Mouse (Mus musculus) cerebellum, adult 2 months (tissue): Measurements from ENCODE around the gene Pml.

Experiments used
- CTCF ChIP-seq: fragments of 200-500 bp; IDR thresholded peaks from 2 replicates; pipeline ENCODE4 v1.5.1; 2011; ENCODE audit warnings: low read depth, mild to moderate bottlenecking, control low read depth, low read length, moderate library complexity, borderline replicate concordance; ENCODE audit not compliant: insufficient read depth
- POLR2A ChIP-seq: fragments of 200-500 bp; IDR thresholded peaks from 2 replicates; pipeline ENCODE4 v1.6.1; 2011; ENCODE audit warnings: low read length, control low read depth, borderline replicate concordance; ENCODE audit not compliant: insufficient read depth

DNA sequence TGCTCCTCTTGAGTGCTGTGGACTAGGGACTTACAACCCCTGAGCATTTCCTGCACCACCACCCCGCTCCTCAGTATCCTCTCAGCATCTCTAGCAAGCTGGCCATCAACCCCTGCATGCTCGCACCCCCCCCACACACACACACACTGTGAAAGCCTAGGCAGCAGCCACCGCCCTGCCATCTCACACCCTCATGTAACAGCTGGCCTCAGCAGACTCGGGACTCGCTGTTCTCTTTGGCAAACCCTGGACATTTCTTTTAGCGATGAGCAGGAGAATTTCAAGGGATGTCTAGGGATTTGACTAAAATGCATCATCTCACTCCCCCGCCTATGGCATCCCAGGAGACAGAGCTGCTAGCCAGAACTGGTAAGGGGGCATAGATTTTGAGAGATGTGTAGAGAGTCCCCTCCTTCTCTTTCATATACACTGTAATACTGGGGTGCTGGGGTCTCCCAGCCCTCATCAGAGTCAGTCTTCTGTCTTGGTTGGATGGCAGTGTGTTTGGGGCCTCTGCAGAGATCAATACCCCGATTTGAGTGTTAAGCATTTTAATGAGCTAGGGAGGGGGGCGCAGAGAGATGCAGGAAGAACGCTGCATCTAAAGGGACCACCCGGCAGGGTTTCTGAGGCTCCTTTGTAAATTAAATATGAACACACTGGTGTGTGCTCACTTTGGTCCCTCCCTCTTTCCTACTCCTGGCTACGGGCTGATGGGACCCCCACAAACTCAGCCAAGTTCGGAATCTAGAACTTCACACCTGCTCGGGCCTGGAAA lies 46.7 kb downstream of the Pml start:
- TF ChIP-seq CTCF = no peak
- no peak for TF ChIP-seq POLR2A
